Mouse (Mus musculus) forebrain, embryonic 15.5 days (tissue): ENCODE data around the gene Pnrc2. TPM values are rescaled to one million over a fixed set of nuclear protein-coding genes. Genes with fewer than 3 reads are reported as not detected.

Source experiments
- ATAC-seq: fragments of 200-750 bp; cut with Nextera tagmentation; replicated peaks from 2 replicates; pipeline ENCODE4 v1.8.0; 2017; ENCODE audit warnings: mild to moderate bottlenecking, moderate TSS enrichment, moderate library complexity
- H3K27ac ChIP-seq: fragments of 300-500 bp; sonication (generic); replicated peaks from 2 replicates; pipeline ENCODE4 v1.5.1; 2015; ENCODE audit warnings: mild to moderate bottlenecking, inconsistent platforms
- H3K27me3 ChIP-seq: fragments of 300-500 bp; sonication (generic); 2 replicates; pipeline ENCODE4 v1.6.1; 2015; ENCODE audit warnings: inconsistent platforms
- H3K36me3 ChIP-seq: fragments of 300-500 bp; sonication (generic); 2 replicates; pipeline ENCODE4 v1.6.1; 2015; ENCODE audit warnings: mild to moderate bottlenecking, inconsistent platforms
- H3K4me1 ChIP-seq: fragments of 300-500 bp; sonication (generic); 2 replicates; pipeline ENCODE4 v1.6.1; 2015; ENCODE audit warnings: inconsistent platforms
- H3K4me2 ChIP-seq: fragments of 300-500 bp; sonication (generic); replicated peaks from 2 replicates; pipeline ENCODE4 v1.6.1; 2015; ENCODE audit warnings: mild to moderate bottlenecking, inconsistent platforms
- H3K4me3 ChIP-seq: fragments of 300-500 bp; sonication (generic); 2 replicates; pipeline ENCODE4 v1.5.1; 2015; ENCODE audit warnings: mild to moderate bottlenecking, inconsistent platforms
- H3K9ac ChIP-seq: fragments of 300-500 bp; sonication (generic); replicated peaks from 2 replicates; pipeline ENCODE4 v1.6.1; 2015; ENCODE audit warnings: mild to moderate bottlenecking, inconsistent platforms
- H3K9me3 ChIP-seq: fragments of 300-500 bp; sonication (generic); 2 replicates; pipeline ENCODE4 v1.6.1; 2016; ENCODE audit warnings: inconsistent platforms
- WGBS: fragments of 180-500 bp; shearing (Covaris S2); methylation state at CpG from one replicate; pipeline ENCODE4 v1.1.7; 2015; ENCODE audit warnings: mixed read lengths; 5-methylcytosine and 5-hydroxymethylcytosine counted together
- polyA plus RNA-seq: library from polyadenylated mRNA; unstranded; fragments of >200 nt; fragmentation: Nextera tagmentation; extraction: Ambion mirVana; gene quantifications from 2 replicates; pipeline ENCODE4 v1.2.1, GENCODE M21; 2015

The Pnrc2 gene
- 131 and 134 TPM in 2 replicates for polyA plus RNA-seq

DNA sequence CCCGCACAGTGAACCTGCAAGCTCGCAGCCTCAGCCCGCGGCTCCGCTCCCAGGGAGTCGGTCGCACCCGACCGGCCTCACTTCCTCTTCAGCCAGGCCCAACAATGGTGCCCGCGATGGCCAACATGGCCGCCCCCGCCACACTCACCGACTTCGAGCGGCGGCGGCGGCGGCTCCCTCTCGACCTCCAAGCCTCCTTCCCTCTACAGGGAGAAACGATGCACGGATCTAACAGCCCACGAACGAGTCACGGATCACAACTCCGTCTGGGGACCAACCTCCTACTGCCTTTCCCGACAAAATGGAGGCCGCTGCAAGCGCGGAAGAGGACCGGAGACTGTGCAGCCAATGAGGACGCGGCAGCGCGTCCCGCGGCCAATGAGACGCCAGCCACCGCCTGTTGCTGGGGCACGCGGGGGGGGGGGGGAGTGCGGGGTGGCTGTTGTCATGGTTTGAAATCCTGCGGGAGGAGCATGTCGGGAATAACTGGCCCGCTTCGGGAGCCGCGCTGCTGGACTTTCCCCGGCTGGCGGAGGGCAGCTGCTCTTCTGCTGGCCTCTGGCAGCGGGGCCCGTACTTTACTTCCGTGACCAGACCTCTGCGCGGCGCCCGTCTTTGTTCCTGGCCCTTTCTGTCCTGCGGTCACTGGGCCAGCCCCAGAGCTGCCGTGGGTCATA is at the start of gene Pnrc2:
Gene Pnrc2, minus strand, starts transcription at position 325 of the 677 bp plus-strand sequence.
- Histone ChIP-seq H3K27ac (peak within 1 kb of the TSS; percentile 99), H3K27me3 (no peaks in the 10 kb centered on the region), H3K4me1 (peaks cover 58% of the 10 kb centered on the region), H3K9ac (peak within 1 kb of the TSS; percentile 95), H3K4me3 (peak within 1 kb of the TSS; percentile 91), H3K4me2 (peak within 1 kb of the TSS; percentile 93), H3K36me3 (peaks cover 16% of the 10 kb centered on the region), H3K9me3 (no peaks in the 10 kb centered on the region)
- under 1% methylated on average over 59 of the region's 60 CpGs for WGBS
- ATAC-seq = peak; percentile 97

DNA sequence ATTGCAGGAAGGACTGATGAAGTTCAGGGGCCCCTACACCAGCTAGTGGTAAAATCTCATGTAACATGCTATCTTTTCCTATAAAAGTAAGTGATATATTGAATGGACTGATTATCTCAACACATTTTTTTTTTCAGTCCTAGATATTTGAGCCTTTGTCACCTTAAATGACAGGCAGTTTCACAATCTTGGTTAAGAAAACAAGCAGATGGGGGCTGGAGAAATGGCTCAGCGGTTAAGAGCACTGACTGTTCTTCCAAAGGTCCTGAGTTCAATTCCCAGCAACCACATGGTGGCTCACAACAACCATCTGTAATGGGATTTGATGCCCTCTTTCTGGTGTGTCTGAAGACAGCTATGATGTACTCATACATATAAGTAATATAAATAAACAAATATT is 48.5 kb upstream of the Pnrc2 start:
- H3K4me2 ChIP-seq = peak overlapping the region; percentile 90
- H3K9me3 ChIP-seq = no peaks in the 10 kb centered on the region
- H3K4me3 ChIP-seq = 0 out of 2 replicates have a peak overlapping the region, but pooled peaks have one; percentile 91
- WGBS = 78% methylated on average over 1 of the region's 1 CpGs
- H3K9ac ChIP-seq = no peak overlapping the region
- H3K36me3 ChIP-seq = peaks cover 17% of the 10 kb centered on the region; the same call in 1 of the 2 replicates
- peaks cover 10% of the 10 kb centered on the region for H3K4me1 ChIP-seq
- no peak for ATAC-seq
- no peaks in the 10 kb centered on the region for H3K27me3 ChIP-seq
- H3K27ac ChIP-seq = no peak overlapping the region

DNA sequence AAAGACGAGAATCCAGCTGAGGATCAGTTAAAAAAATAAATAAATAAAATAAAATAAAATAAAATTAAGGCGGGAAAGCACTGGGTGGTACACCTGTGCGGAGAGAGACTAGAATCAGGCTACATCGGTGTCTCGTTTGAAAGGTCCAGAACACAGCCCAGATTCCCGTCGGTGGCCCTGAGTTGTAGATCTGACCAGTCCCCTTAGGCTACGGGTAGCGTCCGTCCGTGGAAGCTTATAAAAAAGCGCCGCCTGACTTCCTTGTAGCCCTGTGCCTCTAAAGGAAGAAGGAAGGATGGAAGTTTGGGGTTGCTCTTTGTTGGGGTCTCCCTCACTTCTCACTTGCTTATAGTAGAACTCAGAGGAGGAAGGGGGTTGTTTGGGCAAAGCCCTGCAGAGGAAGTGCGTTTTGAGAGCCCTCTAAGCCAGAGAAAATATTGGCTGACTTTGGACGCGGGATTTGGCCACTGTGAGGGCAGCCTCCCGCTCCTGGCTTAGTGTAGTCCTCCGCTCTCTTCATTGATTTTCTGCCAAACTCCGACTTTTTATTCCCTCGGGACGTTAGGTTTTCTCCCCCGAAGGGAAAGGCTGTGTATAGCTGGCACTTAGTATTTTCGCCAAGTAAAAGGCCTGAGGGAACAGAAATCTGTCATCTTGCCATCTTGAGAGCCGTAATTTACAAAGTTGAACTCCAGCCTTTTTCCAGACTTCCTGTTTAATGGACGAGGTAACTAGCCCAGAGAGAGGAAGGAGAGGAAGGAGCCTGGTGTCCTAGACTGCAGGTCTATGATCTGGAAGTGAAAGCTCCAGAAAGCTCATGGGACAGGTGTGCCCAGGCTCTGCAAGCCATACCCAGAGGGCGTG is 47.8 kb upstream of the Pnrc2 start:
- Histone ChIP-seq H3K27me3 (no peaks in the 10 kb centered on the region), H3K4me3 (peak overlapping the region; percentile 91), H3K9me3 (no peaks in the 10 kb centered on the region), H3K27ac (peak overlapping the region; percentile 86), H3K36me3 (peaks cover 11% of the 10 kb centered on the region; the same call in 1 of the 2 replicates), H3K9ac (peak overlapping the region; percentile 85), H3K4me2 (peak overlapping the region; percentile 90), H3K4me1 (peaks cover 10% of the 10 kb centered on the region)
- 6% methylated on average over 26 of the region's 26 CpGs for WGBS
- ATAC-seq = no peak

DNA sequence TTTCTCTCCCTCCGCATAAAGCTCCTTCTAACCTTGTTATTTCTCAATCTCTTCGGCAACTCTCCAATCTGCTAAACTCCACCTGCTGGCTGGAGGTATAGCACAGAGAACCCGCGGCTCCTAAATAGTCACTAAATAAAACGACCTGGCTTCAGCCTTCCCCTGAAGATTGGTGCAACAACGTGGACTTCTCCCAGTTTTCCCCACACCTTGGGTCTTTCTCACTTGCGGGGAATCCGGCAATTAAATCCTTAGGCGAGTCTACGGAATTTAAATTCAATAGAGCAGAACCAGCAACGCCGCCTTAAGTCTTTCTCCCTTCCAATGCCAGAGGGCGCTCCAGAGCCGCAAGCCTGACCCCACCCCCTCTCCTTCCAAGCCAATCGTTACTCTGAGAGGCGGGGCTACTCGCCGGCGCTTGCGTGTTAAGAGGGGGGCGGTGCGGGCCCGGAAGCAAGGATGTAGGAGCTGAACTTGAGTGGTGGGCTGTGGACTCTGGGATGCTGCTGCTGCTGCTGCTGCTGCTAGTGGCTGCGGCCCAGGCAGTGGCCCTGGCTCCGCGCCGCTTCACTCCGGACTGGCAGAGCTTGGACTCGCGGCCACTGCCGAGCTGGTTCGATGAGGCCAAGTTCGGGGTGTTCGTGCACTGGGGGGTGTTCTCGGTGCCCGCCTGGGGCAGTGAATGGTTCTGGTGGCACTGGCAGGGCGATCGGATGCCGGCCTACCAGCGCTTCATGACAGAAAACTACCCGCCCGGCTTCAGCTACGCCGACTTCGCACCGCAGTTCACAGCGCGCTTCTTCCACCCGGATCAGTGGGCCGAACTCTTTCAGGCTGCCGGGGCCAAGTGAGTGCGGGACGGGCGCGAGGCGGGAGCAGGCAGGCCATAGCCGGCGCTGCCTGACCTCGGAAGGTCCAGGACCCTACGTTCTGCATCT is 46.9 kb upstream of the Pnrc2 start, which contains the start of gene Fuca1:
Gene Fuca1, plus strand, starts transcription at position 432 of the 938 bp plus-strand sequence.
- Histone ChIP-seq H3K4me3 (peak within 1 kb of the TSS; percentile 91), H3K27me3 (no peaks in the 10 kb centered on the region), H3K9ac (peak within 1 kb of the TSS; percentile 85), H3K4me1 (peaks cover 10% of the 10 kb centered on the region), H3K27ac (peak within 1 kb of the TSS; percentile 86), H3K9me3 (no peaks in the 10 kb centered on the region), H3K4me2 (peak within 1 kb of the TSS; percentile 90), H3K36me3 (peaks cover 6% of the 10 kb centered on the region; the same call in 1 of the 2 replicates)
- ATAC-seq = peak; percentile 99
- WGBS = 2% methylated on average over 60 of the region's 60 CpGs

DNA sequence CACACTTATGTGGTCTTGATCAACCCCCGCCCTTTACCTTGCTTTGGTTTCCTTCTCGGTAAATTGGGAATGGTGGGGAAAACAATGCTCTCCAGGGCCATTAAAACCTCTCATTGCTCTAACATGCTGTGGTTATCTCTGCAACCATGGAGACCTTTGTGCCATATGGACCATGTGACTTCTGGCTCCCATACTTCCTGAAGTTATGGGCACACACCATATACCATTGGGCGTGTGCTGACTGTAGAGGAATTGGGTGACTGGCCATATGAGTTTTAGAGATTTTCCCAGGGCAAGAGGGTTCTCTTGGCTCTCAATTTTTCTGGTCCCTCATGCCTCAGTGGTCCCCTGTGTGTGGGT is 45.6 kb upstream of the Pnrc2 start:
- Histone ChIP-seq H3K36me3 (peaks cover 5% of the 10 kb centered on the region; the same call in 1 of the 2 replicates), H3K4me1 (peaks cover 10% of the 10 kb centered on the region), H3K27me3 (no peaks in the 10 kb centered on the region), H3K27ac (no peak overlapping the region), H3K4me2 (no peak overlapping the region), H3K9ac (no peak overlapping the region), H3K4me3 (no peak overlapping the region), H3K9me3 (no peaks in the 10 kb centered on the region)
- WGBS = 92% methylated on average over 3 of the region's 3 CpGs
- ATAC-seq = no peak

DNA sequence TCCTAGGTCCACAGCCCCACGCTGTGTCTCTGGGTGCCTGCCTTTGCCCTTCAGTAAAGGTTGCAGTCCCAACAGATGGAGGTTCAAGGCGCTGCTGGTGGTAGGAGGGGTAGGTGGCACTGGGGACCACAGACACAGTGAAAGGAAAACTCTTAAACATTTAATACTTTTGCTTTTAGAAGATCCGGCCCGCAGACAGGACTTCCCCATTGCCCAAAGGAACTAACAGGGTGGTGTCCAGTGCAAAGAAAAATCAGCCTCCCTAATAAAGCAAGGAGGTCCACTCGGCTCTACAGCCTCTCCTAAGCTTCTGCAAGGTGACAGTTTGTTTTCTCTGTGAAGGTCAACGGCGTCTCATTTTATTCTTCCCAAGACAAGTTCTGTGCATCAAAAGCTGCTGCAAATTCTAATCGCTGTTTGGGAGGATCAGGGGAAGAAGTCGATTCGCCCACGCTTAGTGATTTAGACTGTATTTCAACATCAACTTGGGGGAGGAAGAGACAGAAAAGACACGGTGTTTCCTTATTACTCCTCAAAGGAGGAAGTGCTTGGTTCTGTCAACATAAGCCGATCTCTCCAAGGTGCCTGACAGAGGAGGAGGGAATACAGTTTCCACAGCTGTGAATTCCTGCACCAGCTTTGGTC is 45.1 kb upstream of the Pnrc2 start:
- no peak overlapping the region for H3K4me3 ChIP-seq
- no peak for ATAC-seq
- H3K9ac ChIP-seq = no peak overlapping the region
- H3K4me1 ChIP-seq = peaks cover 10% of the 10 kb centered on the region
- no peak overlapping the region for H3K27ac ChIP-seq
- peaks cover 5% of the 10 kb centered on the region; the same call in 1 of the 2 replicates for H3K36me3 ChIP-seq
- 94% methylated on average over 13 of the region's 13 CpGs for WGBS
- no peaks in the 10 kb centered on the region for H3K9me3 ChIP-seq
- no peak overlapping the region for H3K4me2 ChIP-seq
- H3K27me3 ChIP-seq = no peaks in the 10 kb centered on the region

DNA sequence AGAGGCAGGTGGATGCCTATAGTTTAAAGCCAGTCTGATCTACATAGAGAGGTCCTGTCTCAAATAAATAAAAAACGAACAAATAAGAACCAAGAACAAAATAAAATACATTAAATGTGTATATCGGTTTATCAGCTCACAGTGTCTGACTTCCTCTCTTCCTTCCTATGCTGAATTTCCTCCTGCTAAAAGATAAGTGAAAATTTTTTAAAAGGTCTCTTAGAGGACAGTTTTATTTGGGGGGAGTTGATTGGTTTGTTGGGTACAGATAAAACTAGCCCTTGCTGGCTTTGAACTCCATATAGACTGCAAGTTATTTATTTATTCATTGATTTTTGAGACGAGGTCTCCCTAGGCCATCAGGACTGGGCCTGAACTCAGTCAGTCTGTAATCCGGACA is 39.8 kb upstream of the Pnrc2 start:
- no peak overlapping the region for H3K4me3 ChIP-seq
- H3K9me3 ChIP-seq = no peaks in the 10 kb centered on the region
- no peaks in the 10 kb centered on the region for H3K27me3 ChIP-seq
- ATAC-seq = no peak
- H3K27ac ChIP-seq = no peak overlapping the region
- H3K9ac ChIP-seq = no peak overlapping the region
- no peaks in the 10 kb centered on the region for H3K36me3 ChIP-seq
- 80% methylated on average over 4 of the region's 4 CpGs for WGBS
- no peaks in the 10 kb centered on the region for H3K4me1 ChIP-seq
- no peak overlapping the region for H3K4me2 ChIP-seq

DNA sequence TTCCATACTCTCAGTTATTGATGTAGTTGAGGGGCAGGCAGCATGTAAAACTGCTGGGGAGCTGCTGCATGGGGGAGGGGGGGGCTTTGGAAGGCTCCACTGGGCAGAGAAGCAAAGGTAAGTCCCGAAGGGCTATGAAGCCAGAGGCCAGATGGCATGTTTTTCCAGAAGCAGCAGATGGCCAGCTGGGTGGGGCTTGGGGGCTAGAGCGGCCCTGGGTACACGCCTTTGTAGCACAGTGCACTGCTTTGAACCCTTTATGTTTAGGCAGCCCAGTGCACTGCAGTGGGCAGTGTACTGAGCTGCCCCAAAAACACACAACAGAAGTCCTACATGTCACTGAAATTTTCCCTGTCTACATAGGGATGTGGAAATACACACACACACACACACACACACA is 39.2 kb upstream of the Pnrc2 start:
- Histone ChIP-seq H3K9ac (no peak overlapping the region), H3K9me3 (no peaks in the 10 kb centered on the region), H3K4me2 (no peak overlapping the region), H3K36me3 (no peaks in the 10 kb centered on the region), H3K27ac (no peak overlapping the region; the same call in 1 of the 2 replicates), H3K27me3 (no peaks in the 10 kb centered on the region), H3K4me1 (no peaks in the 10 kb centered on the region), H3K4me3 (no peak overlapping the region)
- peak; percentile 78; the same call in 1 of the 2 replicates for ATAC-seq
- WGBS = 38% methylated on average over 3 of the region's 3 CpGs

DNA sequence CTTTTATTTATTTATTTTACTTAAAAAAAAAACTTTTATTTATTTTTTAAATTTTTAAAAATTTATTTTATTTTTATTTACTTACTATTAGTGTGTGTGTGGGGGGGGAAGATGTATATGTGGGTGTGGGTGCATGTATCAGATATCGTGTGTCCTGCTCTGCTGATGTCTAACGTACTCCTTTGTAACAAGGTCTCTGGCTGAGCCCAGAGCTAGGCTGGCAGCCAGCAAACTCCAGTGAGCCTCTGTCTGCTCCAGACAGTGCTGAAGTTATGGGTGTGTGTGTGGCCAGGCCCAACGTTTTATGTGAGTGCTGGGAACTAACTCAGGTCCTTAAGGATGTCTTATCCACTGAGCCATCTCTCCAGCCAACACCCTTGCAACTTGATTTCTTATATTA is 38.5 kb upstream of the Pnrc2 start:
- H3K9ac ChIP-seq = no peak overlapping the region
- 50% methylated on average over 3 of the region's 3 CpGs for WGBS
- no peaks in the 10 kb centered on the region for H3K9me3 ChIP-seq
- no peak for ATAC-seq
- no peak overlapping the region for H3K27ac ChIP-seq
- no peaks in the 10 kb centered on the region for H3K4me1 ChIP-seq
- H3K27me3 ChIP-seq = no peaks in the 10 kb centered on the region
- no peak overlapping the region for H3K4me3 ChIP-seq
- no peak overlapping the region for H3K4me2 ChIP-seq
- H3K36me3 ChIP-seq = no peaks in the 10 kb centered on the region

DNA sequence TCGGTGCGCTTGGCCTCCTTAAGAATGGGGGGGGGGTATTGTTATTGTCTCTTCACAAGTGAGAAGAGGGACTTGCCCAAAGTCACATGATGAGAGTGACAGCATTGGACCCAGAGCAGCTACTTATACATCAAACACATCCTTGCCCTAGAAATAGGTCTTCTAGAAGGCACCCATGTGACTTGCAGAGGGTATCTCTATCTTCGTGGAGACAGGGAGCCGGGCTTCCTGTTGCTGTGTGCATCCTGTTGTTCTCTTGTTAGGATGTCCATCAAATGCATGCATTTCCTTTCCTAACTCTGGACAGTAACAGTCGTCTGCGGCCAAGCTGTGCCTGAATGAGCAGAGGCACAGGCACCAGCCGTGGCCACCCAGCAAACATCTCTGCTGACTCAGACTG is 37.9 kb upstream of the Pnrc2 start:
- no peak overlapping the region for H3K27ac ChIP-seq
- ATAC-seq = no peak
- H3K4me1 ChIP-seq = no peaks in the 10 kb centered on the region
- H3K9ac ChIP-seq = no peak overlapping the region
- no peak overlapping the region for H3K4me3 ChIP-seq
- H3K27me3 ChIP-seq = no peaks in the 10 kb centered on the region
- no peaks in the 10 kb centered on the region for H3K36me3 ChIP-seq
- 73% methylated on average over 7 of the region's 7 CpGs for WGBS
- H3K4me2 ChIP-seq = no peak overlapping the region
- no peaks in the 10 kb centered on the region for H3K9me3 ChIP-seq
